Mouse (Mus musculus): Measurements from ENCODE around the gene Kctd15. TPM values are rescaled to one million over a fixed set of nuclear protein-coding genes. Genes with fewer than 3 reads are reported as not detected.

Kctd15 gene
- polyA plus RNA-seq, 1 experiment from 2014 or later = 20.7 TPM

DNA sequence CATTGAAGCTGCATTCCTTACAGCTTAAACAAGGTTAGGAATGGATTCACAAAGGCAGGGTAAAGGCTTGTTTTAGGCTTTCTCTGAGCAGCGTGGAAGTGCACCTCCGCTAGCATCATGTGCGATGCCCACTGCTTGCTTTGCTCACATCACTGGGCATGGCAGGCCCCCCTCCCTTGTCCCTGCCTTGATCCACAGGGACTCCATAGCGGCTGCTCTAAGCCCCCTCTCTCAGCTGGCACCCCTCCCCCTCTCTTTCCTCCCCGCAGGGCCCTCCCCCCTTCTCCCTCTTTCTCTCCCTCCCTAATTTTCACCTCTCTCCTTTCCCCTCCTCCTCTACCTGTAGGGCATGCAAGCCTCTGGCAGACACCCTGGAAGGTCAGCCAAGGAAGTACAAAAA, 5.7 kb upstream of the Kctd15 start:
- Histone ChIP-seq H3K36me3 (replicated peaks; ENCODE audit: control insufficient read depth, insufficient read depth, low read depth, low read length) (no peaks in the 10 kb centered on the region), H3K9me3 (replicated peaks; ENCODE audit: control insufficient read depth, low read length) (no peaks in the 10 kb centered on the region), H3K27ac (replicated peaks; ENCODE audit: low read depth, low read length) (no peak overlapping the region), H3K4me2 (ENCODE audit: low read depth, low read length) (no peak overlapping the region), H3K4me3 (ENCODE audit: low read depth, low read length) (no peak overlapping the region), H3K9ac (replicated peaks; ENCODE audit: low read length) (no peak overlapping the region), H3K27me3 (ENCODE audit: control insufficient read depth, insufficient read depth, low read length) (no peaks in the 10 kb centered on the region), H3K4me1 (ENCODE audit: control insufficient read depth, insufficient read depth, low read length) (no peaks in the 10 kb centered on the region)
- no peak for ATAC-seq (replicated peaks; ENCODE audit: insufficient number of reproducible peaks, low FRiP score, low TSS enrichment, low read depth)
- DNase-seq (ENCODE audit: low spot score) = no peak
- WGBS = 15% methylated on average over 5 of the region's 5 CpGs

DNA sequence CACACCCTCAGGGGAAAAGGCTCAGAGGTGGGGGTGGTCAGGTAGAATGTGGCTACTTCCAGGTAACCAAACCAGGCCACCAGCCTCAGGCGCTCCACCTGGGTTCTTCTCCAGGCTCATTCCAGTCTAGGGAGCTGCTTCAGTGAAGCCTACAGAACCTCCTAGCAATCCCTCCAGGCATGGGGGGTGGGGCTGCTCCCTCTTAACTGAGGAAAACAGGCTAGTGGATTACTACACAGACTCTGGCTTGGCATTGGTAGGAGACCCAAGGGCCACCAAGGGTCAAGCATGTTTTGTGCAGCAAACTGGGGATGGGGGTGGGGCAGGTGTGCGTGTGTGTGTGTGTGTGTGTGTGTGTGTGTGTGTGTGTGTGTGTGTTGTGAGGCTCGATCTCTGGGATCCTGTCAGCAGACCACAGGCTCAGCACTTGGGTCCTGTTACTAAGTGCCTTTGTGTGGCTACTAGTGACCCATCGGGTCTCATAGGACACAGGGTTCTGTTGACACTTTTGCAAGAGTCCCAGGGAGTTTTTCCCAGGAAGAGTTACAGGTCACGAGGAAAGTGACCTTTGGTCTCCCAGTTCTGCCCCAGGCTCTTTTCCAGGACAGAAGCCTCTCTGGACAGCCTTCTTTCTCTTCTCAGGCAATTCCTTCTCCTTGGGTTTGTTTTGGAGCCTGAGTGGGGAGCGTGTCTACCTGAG, 3.0 kb upstream of the Kctd15 start:
- Histone ChIP-seq H3K4me3 (ENCODE audit: low read depth, low read length) (no peak overlapping the region), H3K4me2 (ENCODE audit: low read depth, low read length) (no peak overlapping the region), H3K36me3 (replicated peaks; ENCODE audit: control insufficient read depth, insufficient read depth, low read depth, low read length) (no peaks in the 10 kb centered on the region), H3K4me1 (ENCODE audit: control insufficient read depth, insufficient read depth, low read length) (no peaks in the 10 kb centered on the region), H3K9ac (replicated peaks; ENCODE audit: low read length) (no peak overlapping the region), H3K9me3 (replicated peaks; ENCODE audit: control insufficient read depth, low read length) (no peaks in the 10 kb centered on the region), H3K27me3 (ENCODE audit: control insufficient read depth, insufficient read depth, low read length) (no peaks in the 10 kb centered on the region), H3K27ac (replicated peaks; ENCODE audit: low read depth, low read length) (no peak overlapping the region)
- no peak for ATAC-seq (replicated peaks; ENCODE audit: insufficient number of reproducible peaks, low FRiP score, low TSS enrichment, low read depth)
- DNase-seq (ENCODE audit: low spot score) = no peak
- WGBS = 23% methylated on average over 6 of the region's 6 CpGs

DNA sequence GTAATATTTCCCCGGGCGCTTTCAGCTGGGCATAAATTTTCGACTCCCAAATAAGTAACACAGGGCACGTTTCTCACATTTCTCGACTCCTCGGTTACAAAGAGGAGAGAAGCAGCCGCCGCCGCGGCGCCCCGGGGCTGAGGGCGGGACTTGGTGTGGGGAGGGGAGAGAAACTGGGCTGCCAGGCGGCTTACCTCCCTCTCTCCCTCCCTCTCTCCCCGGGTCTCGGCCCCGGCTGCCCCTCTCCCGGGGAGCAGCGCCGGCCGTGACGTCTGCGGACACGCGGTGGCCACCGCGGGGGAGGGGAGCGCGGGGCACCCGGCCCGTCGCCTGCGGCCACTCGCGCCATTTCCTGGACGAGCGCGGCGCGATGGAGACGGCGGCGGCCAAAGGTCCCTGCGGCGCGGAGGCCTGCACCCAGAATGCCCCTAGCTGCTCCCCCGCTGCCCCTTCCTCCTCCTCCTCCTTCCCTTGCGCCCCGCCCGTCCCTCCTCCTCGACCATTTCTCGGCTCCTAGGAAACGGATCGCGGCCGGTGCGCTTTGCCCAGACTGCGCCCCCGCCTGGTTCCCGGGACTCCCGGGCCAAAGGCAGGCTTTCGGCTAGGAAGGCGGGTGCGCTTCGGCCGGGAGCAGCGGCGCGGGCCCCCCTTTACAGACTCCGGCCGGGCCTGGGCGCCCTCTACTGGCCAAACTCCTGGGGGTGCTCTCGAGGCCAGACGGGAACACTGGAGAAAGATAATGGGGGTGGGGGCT, 1.3 kb downstream of the Kctd15 start:
- ATAC-seq (replicated peaks; ENCODE audit: insufficient number of reproducible peaks, low FRiP score, low TSS enrichment, low read depth) = peak; percentile 74

DNA sequence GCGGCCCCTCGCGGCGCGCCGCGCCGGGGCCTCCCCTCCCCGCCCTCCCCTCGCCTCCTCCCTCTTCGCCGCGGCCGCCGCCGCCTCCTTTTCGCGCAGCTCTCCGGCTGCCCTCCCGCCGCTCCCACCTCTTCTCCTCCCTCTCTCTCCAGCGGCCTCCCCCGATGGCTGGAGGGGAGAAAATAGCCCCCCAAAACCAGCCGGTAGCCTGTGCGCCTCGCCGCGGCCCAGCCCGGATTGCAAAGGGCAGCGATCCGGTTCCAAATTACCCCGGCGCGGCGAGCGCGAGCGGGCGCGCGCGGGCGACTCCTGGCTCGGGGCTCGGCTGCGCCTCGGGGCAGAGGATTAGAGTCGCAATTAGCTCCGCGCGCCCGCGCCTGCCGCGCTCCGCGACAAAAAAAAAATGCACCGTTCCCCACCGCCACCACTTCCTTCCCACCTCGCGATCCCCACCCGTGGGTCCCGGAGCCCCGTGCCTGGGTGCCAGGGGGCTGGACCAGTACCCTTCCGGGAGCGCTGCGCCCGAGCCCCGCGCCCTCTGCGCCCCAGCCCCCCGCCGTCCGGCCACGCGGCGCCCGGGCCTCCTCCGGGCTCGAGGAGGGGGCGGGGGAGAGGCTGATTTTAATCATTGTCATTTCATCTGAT, 2.0 kb downstream of the Kctd15 start:
- Histone ChIP-seq H3K27me3 (ENCODE audit: control insufficient read depth, insufficient read depth, low read length) (no peaks in the 10 kb centered on the region), H3K9ac (replicated peaks; ENCODE audit: low read length) (peak overlapping the region; percentile 98), H3K27ac (replicated peaks; ENCODE audit: low read depth, low read length) (peak overlapping the region; percentile 100), H3K36me3 (replicated peaks; ENCODE audit: control insufficient read depth, insufficient read depth, low read depth, low read length) (peaks cover 3% of the 10 kb centered on the region), H3K4me2 (ENCODE audit: low read depth, low read length) (peak overlapping the region; percentile 83), H3K9me3 (replicated peaks; ENCODE audit: control insufficient read depth, low read length) (no peaks in the 10 kb centered on the region), H3K4me3 (ENCODE audit: low read depth, low read length) (peak overlapping the region; percentile 87), H3K4me1 (ENCODE audit: control insufficient read depth, insufficient read depth, low read length) (no peaks in the 10 kb centered on the region; the same call in 1 of the 2 replicates)
- ATAC-seq (replicated peaks; ENCODE audit: insufficient number of reproducible peaks, low FRiP score, low TSS enrichment, low read depth) = peak; percentile 9; the same call in 1 of the 2 replicates
- WGBS = under 1% methylated on average over 66 of the region's 81 CpGs
- DNase-seq (ENCODE audit: low spot score) = peak; percentile 81

More for the DNA sequence above, 1.3 kb downstream of the Kctd15 start:
- Histone ChIP-seq H3K36me3 (replicated peaks; ENCODE audit: control insufficient read depth, insufficient read depth, low read depth, low read length) (no peaks in the 10 kb centered on the region; the same call in 1 of the 2 replicates), H3K27me3 (ENCODE audit: control insufficient read depth, insufficient read depth, low read length) (no peaks in the 10 kb centered on the region), H3K27ac (replicated peaks; ENCODE audit: low read depth, low read length) (peak overlapping the region; percentile 100), H3K9ac (replicated peaks; ENCODE audit: low read length) (peak overlapping the region; percentile 98), H3K4me2 (ENCODE audit: low read depth, low read length) (peak overlapping the region; percentile 83), H3K9me3 (replicated peaks; ENCODE audit: control insufficient read depth, low read length) (no peaks in the 10 kb centered on the region), H3K4me1 (ENCODE audit: control insufficient read depth, insufficient read depth, low read length) (no peaks in the 10 kb centered on the region; the same call in 1 of the 2 replicates), H3K4me3 (ENCODE audit: low read depth, low read length) (peak overlapping the region; percentile 87)
- peak; percentile 95 for DNase-seq (ENCODE audit: low spot score)
- WGBS = under 1% methylated on average over 47 of the region's 74 CpGs

DNA sequence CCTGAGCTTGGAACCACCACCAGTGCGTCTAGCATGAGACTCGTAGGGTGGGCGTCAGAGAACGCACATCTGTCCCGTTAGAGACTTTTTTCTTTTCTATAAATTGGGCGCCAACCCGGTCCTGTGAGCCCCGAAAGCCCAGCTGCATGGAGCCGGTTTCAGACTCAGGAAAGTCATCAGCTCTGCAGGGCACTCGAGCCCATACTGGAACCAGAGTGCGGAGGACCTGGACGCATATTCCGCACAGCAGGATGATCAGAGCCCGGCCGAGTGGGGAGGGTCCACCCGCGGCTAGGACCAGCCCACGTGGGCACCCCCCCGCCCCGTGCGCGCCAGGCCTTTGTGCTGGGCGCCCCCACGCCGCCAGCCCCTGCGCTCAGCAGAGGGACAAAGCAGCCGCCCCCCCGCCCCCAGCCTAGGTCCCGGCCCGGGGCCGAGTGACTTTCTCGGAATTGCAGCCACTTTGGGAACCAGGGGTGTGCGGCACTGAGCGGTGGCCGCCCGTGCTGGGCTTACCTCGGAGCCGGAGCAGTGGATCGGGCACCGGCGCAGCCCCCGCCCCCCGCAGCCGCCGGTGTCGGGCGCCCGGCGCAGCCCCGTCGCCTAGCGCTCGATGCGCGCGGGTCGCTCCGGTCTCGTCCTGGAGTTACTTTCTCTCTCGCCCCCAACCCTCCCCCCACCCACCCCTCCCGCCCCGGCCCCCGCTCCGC, 2.6 kb downstream of the Kctd15 start:
- WGBS = under 1% methylated on average over 48 of the region's 64 CpGs
- Histone ChIP-seq H3K4me1 (ENCODE audit: control insufficient read depth, insufficient read depth, low read length) (no peaks in the 10 kb centered on the region; the same call in 1 of the 2 replicates), H3K36me3 (replicated peaks; ENCODE audit: control insufficient read depth, insufficient read depth, low read depth, low read length) (peaks cover 5% of the 10 kb centered on the region), H3K27ac (replicated peaks; ENCODE audit: low read depth, low read length) (peak overlapping the region; percentile 100), H3K27me3 (ENCODE audit: control insufficient read depth, insufficient read depth, low read length) (no peaks in the 10 kb centered on the region), H3K9me3 (replicated peaks; ENCODE audit: control insufficient read depth, low read length) (no peaks in the 10 kb centered on the region), H3K4me3 (ENCODE audit: low read depth, low read length) (peak overlapping the region; percentile 87), H3K4me2 (ENCODE audit: low read depth, low read length) (peak overlapping the region; percentile 83), H3K9ac (replicated peaks; ENCODE audit: low read length) (peak overlapping the region; percentile 98)
- ATAC-seq (replicated peaks; ENCODE audit: insufficient number of reproducible peaks, low FRiP score, low TSS enrichment, low read depth) (peak; percentile 49), DNase-seq (ENCODE audit: low spot score) (peak; percentile 75)

DNA sequence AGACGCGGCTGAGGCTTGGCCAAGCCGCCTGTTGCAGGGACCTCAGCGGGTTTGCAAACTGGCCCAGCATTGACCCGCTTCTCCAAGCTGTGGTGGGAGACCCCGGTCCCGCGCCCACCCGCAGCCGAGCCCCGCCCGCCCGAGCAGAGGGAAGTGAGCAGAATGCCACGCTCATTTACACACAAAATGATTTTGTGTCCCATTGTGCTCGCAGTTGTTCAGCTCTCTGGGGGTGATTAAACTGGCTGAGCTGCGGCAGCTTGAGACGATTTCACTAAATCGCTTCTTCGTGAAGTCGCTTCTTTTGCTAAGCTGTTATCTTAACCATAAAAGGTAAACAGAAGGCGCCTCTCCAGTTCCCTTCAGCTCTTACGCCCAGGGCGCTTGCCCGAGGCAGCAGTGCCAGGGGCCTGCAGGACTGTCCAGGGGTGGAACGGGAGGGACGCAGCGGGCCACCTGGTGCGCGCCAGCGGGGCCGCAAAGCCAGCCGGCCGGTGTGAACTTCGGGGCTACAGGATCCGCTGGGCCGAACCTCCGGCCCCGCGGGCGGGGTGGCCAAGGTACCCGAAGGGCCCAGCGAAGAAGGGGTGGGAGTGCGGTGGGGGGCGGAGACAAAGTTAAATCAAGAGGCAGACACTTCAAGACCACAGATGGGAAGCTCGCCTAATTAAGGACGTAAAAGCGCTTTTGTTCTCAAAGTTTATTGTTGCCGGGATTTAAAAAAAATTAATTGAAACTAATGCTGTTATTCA, 3.6 kb downstream of the Kctd15 start:
- Histone ChIP-seq H3K4me2 (ENCODE audit: low read depth, low read length) (peak overlapping the region; percentile 83), H3K9me3 (replicated peaks; ENCODE audit: control insufficient read depth, low read length) (no peaks in the 10 kb centered on the region), H3K27ac (replicated peaks; ENCODE audit: low read depth, low read length) (peak overlapping the region; percentile 100), H3K4me1 (ENCODE audit: control insufficient read depth, insufficient read depth, low read length) (no peaks in the 10 kb centered on the region; the same call in 1 of the 2 replicates), H3K9ac (replicated peaks; ENCODE audit: low read length) (peak overlapping the region; percentile 98), H3K36me3 (replicated peaks; ENCODE audit: control insufficient read depth, insufficient read depth, low read depth, low read length) (peaks cover 13% of the 10 kb centered on the region), H3K4me3 (ENCODE audit: low read depth, low read length) (peak overlapping the region; percentile 87), H3K27me3 (ENCODE audit: control insufficient read depth, insufficient read depth, low read length) (no peaks in the 10 kb centered on the region)
- WGBS = under 1% methylated on average over 48 of the region's 48 CpGs
- no peak for ATAC-seq (replicated peaks; ENCODE audit: insufficient number of reproducible peaks, low FRiP score, low TSS enrichment, low read depth)
- DNase-seq (ENCODE audit: low spot score) = peak; percentile 65

DNA sequence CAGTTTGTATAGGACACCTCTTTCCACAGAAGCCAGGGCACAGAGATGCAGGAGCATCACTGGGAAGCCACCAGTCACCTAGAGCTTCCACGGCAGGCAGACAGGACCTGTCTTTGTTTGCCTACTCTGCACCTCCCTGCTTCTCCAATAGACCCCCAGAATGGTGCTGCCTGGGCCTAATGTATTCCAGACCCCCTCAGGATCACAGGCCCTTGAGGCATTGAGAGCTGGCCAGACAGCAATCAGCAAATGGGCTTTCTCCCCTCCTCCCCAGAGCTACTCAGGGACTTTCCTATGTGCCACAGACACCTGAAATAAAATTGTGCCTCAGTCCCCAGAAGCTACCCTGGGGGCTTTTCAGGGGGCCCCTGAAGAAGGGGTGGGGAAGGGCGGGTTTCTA, 5.2 kb downstream of the Kctd15 start:
- Histone ChIP-seq H3K4me1 (ENCODE audit: control insufficient read depth, insufficient read depth, low read length) (no peaks in the 10 kb centered on the region; the same call in 1 of the 2 replicates), H3K4me2 (ENCODE audit: low read depth, low read length) (peak overlapping the region; percentile 83), H3K27ac (replicated peaks; ENCODE audit: low read depth, low read length) (peak overlapping the region; percentile 15), H3K4me3 (ENCODE audit: low read depth, low read length) (peak overlapping the region; percentile 87), H3K36me3 (replicated peaks; ENCODE audit: control insufficient read depth, insufficient read depth, low read depth, low read length) (peaks cover 20% of the 10 kb centered on the region), H3K9me3 (replicated peaks; ENCODE audit: control insufficient read depth, low read length) (no peaks in the 10 kb centered on the region), H3K9ac (replicated peaks; ENCODE audit: low read length) (peak overlapping the region; percentile 98; the same call in 1 of the 2 replicates), H3K27me3 (ENCODE audit: control insufficient read depth, insufficient read depth, low read length) (no peaks in the 10 kb centered on the region)
- ATAC-seq (replicated peaks; ENCODE audit: insufficient number of reproducible peaks, low FRiP score, low TSS enrichment, low read depth) (no peak), DNase-seq (ENCODE audit: low spot score) (peak; percentile 71)
- 24% methylated on average over 2 of the region's 2 CpGs for WGBS
